Mouse (Mus musculus): ENCODE data around the gene Rita1.

Gene Rita1

GRCm38 (mm10) chr5:120571056-120571740 is 41.2 kb downstream of the Rita1 start:
- DNase-seq (ENCODE audit: low spot score in 2 of 2): no peak

- no peak for DNase-seq (ENCODE audit: low spot score in 2 of 2)
These were observed 42.0 kb downstream of the Rita1 start for GRCm38 (mm10) chr5:120570289-120570897.

- no peak for DNase-seq (ENCODE audit: low spot score in 2 of 2)
These were observed 42.6 kb downstream of the Rita1 start for GRCm38 (mm10) chr5:120569791-120570190.

GRCm38 (mm10) chr5:120568964-120569363 is 43.4 kb downstream of the Rita1 start:
- DNase-seq (ENCODE audit: low spot score in 2 of 2): no peak

- peak in 1 of 2 experiments; percentile 45 for DNase-seq (ENCODE audit: low spot score in 2 of 2)
These were observed 44.0 kb downstream of the Rita1 start for GRCm38 (mm10) chr5:120568336-120568768.

GRCm38 (mm10) chr5:120567761-120568211 is 44.6 kb downstream of the Rita1 start:
- DNase-seq (ENCODE audit: low spot score in 2 of 2): peak in 1 of 2 experiments; percentile 49

GRCm38 (mm10) chr5:120567253-120567701 is 45.1 kb downstream of the Rita1 start:
- peak in 1 of 2 experiments; percentile 60 for DNase-seq (ENCODE audit: low spot score in 2 of 2)

GRCm38 (mm10) chr5:120566681-120567252 is 45.6 kb downstream of the Rita1 start:
- no peak for DNase-seq (ENCODE audit: low spot score in 2 of 2)

- peak in 1 of 2 experiments; percentile 57 for DNase-seq (ENCODE audit: low spot score in 2 of 2)
These were observed 46.3 kb downstream of the Rita1 start for GRCm38 (mm10) chr5:120566101-120566500.

- DNase-seq (ENCODE audit: low spot score in 2 of 2): no peak
These were observed 47.1 kb downstream of the Rita1 start for GRCm38 (mm10) chr5:120565171-120565905.

GRCm38 (mm10) chr5:120563914-120564311 is 48.5 kb downstream of the Rita1 start:
- no peak for DNase-seq (ENCODE audit: low spot score in 2 of 2)

- peak in 1 of 2 experiments; percentile 36 for DNase-seq (ENCODE audit: low spot score in 2 of 2)
These were observed 49.2 kb downstream of the Rita1 start for GRCm38 (mm10) chr5:120562956-120563913.

- peak; percentile 42 to 64 for DNase-seq (ENCODE audit: low spot score in 2 of 2)
These were observed 51.6 kb downstream of the Rita1 start for GRCm38 (mm10) chr5:120560616-120561311.

- peak in 1 of 2 experiments; percentile 35 for DNase-seq (ENCODE audit: low spot score in 2 of 2)
These were observed 52.2 kb downstream of the Rita1 start for GRCm38 (mm10) chr5:120560129-120560615.

- no peak for DNase-seq (ENCODE audit: low spot score in 2 of 2)
These were observed 53.6 kb downstream of the Rita1 start for GRCm38 (mm10) chr5:120558762-120559161.

- no peak for DNase-seq (ENCODE audit: low spot score in 2 of 2)
These were observed 54.3 kb downstream of the Rita1 start for GRCm38 (mm10) chr5:120558041-120558440.

- DNase-seq (ENCODE audit: low spot score in 2 of 2): no peak
These were observed 56.5 kb downstream of the Rita1 start for GRCm38 (mm10) chr5:120555871-120556270.

- DNase-seq (ENCODE audit: low spot score in 2 of 2): no peak
These were observed 61.7 kb downstream of the Rita1 start for GRCm38 (mm10) chr5:120550673-120551072.

- no peak for DNase-seq (ENCODE audit: low spot score in 2 of 2)
These were observed 62.3 kb downstream of the Rita1 start for GRCm38 (mm10) chr5:120550137-120550536.

- no peak for DNase-seq (ENCODE audit: low spot score in 2 of 2)
These were observed 64.0 kb downstream of the Rita1 start for GRCm38 (mm10) chr5:120548236-120548850.
